Mouse (Mus musculus) left cerebral cortex, postnatal 4 days (tissue): Measurements from ENCODE around the gene Crtap. TPM values are rescaled to one million over a fixed set of nuclear protein-coding genes. Genes with fewer than 3 reads are reported as not detected.
"Not testable (repeated sequence)": the region's sequence is repeated elsewhere in the genome, so short reads cannot be mapped to it uniquely, and the experiment has no call there.

Experiments used
- DNase-seq: peaks from one replicate; pipeline ENCODE4 v3.0.0-alpha.2; 2022
- intact Hi-C: fragments of 180-260 bp; cut with DNase I; formaldehyde crosslinking; loops from one replicate; pipeline ENCODE4 v1.15.1; 2025
- total RNA-seq, 2 experiments: library from RNA; stranded (reverse); gene quantifications; 2 replicates each; pipeline ENCODE4 v1.2.3; 2021

Gene Crtap
- total RNA-seq, 2 experiments from 2014 or later, result 13.6 to 18.3 TPM

GRCm38 (mm10) chr9:114399680-114400079 is 9.2 kb upstream of the Crtap start:
- intact Hi-C loops, result no loop called here
- DNase-seq, result no peak

- intact Hi-C loops, result no loop called here
- no peak for DNase-seq
These were observed 4.8 kb upstream of the Crtap start for GRCm38 (mm10) chr9:114395258-114395657.

- DNase-seq, result no peak
- intact Hi-C loops, result no loop called here
These were observed 4.2 kb upstream of the Crtap start for GRCm38 (mm10) chr9:114394677-114395076.

GRCm38 (mm10) chr9:114394136-114394535 is 3.7 kb upstream of the Crtap start:
- DNase-seq, intact Hi-C loops: not testable (repeated sequence)

- DNase-seq, result no peak
- intact Hi-C loops, result no loop called here
These were observed 237 bp upstream of the Crtap start for GRCm38 (mm10) chr9:114390749-114391075.

GRCm38 (mm10) chr9:114389371-114389904 is 1.0 kb downstream of the Crtap start:
- no peak for DNase-seq
- intact Hi-C loops, result no loop called here

GRCm38 (mm10) chr9:114388701-114389370 is 1.6 kb downstream of the Crtap start:
- no peak for DNase-seq
- intact Hi-C loops, result no loop called here

GRCm38 (mm10) chr9:114388288-114388687 is 2.2 kb downstream of the Crtap start:
- intact Hi-C loops, result no loop called here
- peak; percentile 14 for DNase-seq

- intact Hi-C loops, result no loop called here
- no peak for DNase-seq
These were observed 3.4 kb downstream of the Crtap start for GRCm38 (mm10) chr9:114387086-114387485.

- intact Hi-C loops, result no loop called here
- DNase-seq, result no peak
These were observed 5.3 kb downstream of the Crtap start for GRCm38 (mm10) chr9:114385160-114385559.

- DNase-seq, result no peak
- intact Hi-C loops, result loop anchor here (5.0 kb wide), 1 partner anchor 392 kb away; no protein-coding TSS in a partner anchor
These were observed 5.8 kb downstream of the Crtap start for GRCm38 (mm10) chr9:114384691-114385090.

- intact Hi-C loops, result loop anchor here (5.0 kb wide), 1 partner anchor 391 kb away; no protein-coding TSS in a partner anchor
These were observed 7.4 kb downstream of the Crtap start for GRCm38 (mm10) chr9:114382936-114383710.

GRCm38 (mm10) chr9:114380881-114381733 is 9.4 kb downstream of the Crtap start:
- intact Hi-C loops, result loop anchor here (5.0 kb wide), 1 partner anchor 389 kb away; no protein-coding TSS in a partner anchor
- no peak for DNase-seq

More at GRCm38 (mm10) chr9:114382936-114383710, 7.4 kb downstream of the Crtap start:
- DNase-seq, result no peak

GRCm38 (mm10) chr9:114379871-114380270 is 10.6 kb downstream of the Crtap start:
- DNase-seq, result no peak
- intact Hi-C loops, result loop anchor here (5.0 to 10.0 kb wide), 2 partner anchors 55 to 388 kb away; no protein-coding TSS in a partner anchor

- intact Hi-C loops, result loop anchor here (10.0 kb wide), 1 partner anchor 52 kb away; no protein-coding TSS in a partner anchor
- DNase-seq, result no peak
These were observed 13.3 kb downstream of the Crtap start for GRCm38 (mm10) chr9:114377168-114377567.

- intact Hi-C loops, result loop anchor here (10.0 kb wide), 1 partner anchor 51 kb away; no protein-coding TSS in a partner anchor
- DNase-seq, result no peak
These were observed 15.1 kb downstream of the Crtap start for GRCm38 (mm10) chr9:114375276-114375962.

GRCm38 (mm10) chr9:114371717-114372116 is 18.8 kb downstream of the Crtap start:
- intact Hi-C loops, result loop anchor here (10.0 kb wide), 1 partner anchor 47 kb away; no protein-coding TSS in a partner anchor
- peak; percentile 45 for DNase-seq

- DNase-seq, intact Hi-C loops: not testable (repeated sequence)
These were observed 21.1 kb downstream of the Crtap start for GRCm38 (mm10) chr9:114369389-114369788.

GRCm38 (mm10) chr9:114368471-114368858 is 22.0 kb downstream of the Crtap start:
- intact Hi-C loops, result no loop called here
- no peak for DNase-seq
